Mouse (Mus musculus) bone marrow macrophage, adult 2 months (primary cell): ENCODE results near the gene Serpinb1c. TPM values are rescaled to one million over a fixed set of nuclear protein-coding genes. Genes with fewer than 3 reads are reported as not detected.

Experiments
- H3K27ac ChIP-seq: 2 replicates; pipeline ENCODE4 v1.5.1; 2012; ENCODE audit warnings: low read depth, low read length; ENCODE audit not compliant: insufficient read depth
- H3K4me1 ChIP-seq: 2 replicates; pipeline ENCODE4 v1.6.1; 2012; ENCODE audit warnings: low read length; ENCODE audit not compliant: control insufficient read depth, insufficient read depth
- H3K4me3 ChIP-seq: 2 replicates; pipeline ENCODE4 v1.5.1; 2012; ENCODE audit warnings: mild to moderate bottlenecking, low read length, moderate library complexity; ENCODE audit not compliant: insufficient read depth
- CTCF ChIP-seq: IDR thresholded peaks from 2 replicates; pipeline ENCODE4 v1.5.1; 2012; ENCODE audit warnings: low read depth, mild to moderate bottlenecking, low read length, moderate library complexity
- POLR2A ChIP-seq: IDR thresholded peaks from 2 replicates; pipeline ENCODE4 v1.6.1; 2012; ENCODE audit warnings: mild to moderate bottlenecking, low read depth, low read length, borderline replicate concordance
- polyA plus RNA-seq: library from polyadenylated mRNA; stranded (reverse); fragments of >200 nt; gene quantifications from 2 replicates; pipeline ENCODE4 v1.2.4, GENCODE M21; 2012; ENCODE audit not compliant: missing spikeins, insufficient read depth, insufficient read length

The Serpinb1c gene
- polyA plus RNA-seq, 1 experiment = 1.4 TPM

DNA sequence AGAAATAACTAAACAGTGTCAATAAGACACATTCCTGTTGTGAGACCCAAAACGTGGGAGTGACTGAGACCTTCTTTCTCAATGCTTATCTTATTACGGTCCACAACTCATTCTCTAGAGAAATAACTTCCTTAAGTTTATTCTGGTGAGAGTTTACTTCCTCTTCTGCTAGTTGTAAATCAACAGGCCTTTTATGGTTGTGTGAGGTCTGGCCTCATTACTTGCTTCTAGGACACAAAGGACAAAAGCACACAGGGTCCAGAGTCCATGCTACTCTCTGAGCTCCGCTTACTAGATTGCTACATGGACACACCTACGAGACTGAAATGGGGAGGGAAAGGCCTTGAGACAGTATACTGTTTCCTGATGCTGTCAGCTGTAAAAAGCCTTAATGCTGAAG is 48.9 kb downstream of the Serpinb1c start:
- H3K27ac ChIP-seq = no peak overlapping the region
- H3K4me3 ChIP-seq = no peak overlapping the region
- H3K4me1 ChIP-seq = peaks cover 16% of the 10 kb centered on the region
- TF ChIP-seq POLR2A (no peak), CTCF (no peak)

DNA sequence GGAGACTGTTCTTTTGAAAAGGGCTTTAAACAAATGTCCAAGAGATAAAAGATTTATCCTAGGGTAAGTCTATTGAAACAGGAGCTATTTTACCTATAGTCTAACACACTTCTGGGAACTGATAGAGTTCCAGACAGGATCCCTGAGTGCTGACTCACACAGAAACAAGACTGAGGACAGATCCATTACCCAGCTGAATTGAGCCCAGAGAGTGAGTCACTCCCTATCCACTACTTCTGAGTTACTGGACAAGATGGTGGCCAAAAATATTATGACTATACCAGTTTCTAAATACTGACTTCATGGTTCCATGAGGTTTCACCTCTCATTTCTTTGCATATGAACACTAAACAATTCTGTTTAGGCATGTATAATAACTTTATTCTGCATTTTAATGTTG is 51.8 kb downstream of the Serpinb1c start:
- H3K27ac ChIP-seq = no peak overlapping the region
- TF ChIP-seq CTCF (no peak), POLR2A (no peak)
- no peak overlapping the region for H3K4me3 ChIP-seq
- H3K4me1 ChIP-seq = peaks cover 16% of the 10 kb centered on the region

DNA sequence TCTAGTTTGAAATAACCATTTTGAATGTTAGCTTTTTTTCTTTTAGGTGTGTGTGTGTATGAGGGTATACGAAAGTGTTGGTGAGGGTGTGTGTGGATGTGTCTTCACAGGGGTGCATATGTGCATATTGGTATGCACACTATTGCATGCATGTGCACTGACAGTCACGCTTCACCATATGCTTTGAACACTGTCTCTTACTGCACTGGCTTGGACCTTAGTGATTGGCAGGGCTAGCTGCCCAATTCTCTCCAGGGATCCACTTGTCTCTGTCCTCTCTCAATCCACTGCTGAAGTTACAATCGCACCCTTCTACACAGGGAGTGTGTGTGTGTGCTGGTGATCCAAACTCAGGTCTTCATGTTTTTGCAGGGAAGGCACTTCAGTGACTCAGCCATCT is 56.7 kb downstream of the Serpinb1c start:
- Histone ChIP-seq H3K4me1 (no peaks in the 10 kb centered on the region), H3K27ac (no peak overlapping the region), H3K4me3 (no peak overlapping the region)
- no peak for TF ChIP-seq CTCF
- TF ChIP-seq POLR2A = no peak

DNA sequence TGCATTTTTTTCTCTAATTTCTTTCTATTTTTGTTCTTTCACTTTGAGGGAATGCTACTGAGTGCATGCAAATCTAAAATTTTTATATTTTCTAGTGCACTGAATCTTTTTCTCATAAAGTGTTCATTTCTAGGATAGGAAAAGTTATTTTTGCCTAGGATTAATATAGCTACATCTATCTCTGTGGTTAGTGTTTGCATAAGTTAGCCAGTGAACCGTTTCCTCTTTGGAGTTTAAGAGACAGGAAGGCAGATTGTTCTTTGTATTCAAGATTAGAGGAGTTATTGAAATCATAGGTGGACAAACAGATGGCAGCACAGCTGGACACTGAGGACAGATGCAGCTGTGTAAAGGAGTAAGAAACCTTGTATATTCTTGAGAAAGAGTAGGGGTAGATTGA is 58.7 kb downstream of the Serpinb1c start:
- TF ChIP-seq CTCF = no peak
- no peak for TF ChIP-seq POLR2A

DNA sequence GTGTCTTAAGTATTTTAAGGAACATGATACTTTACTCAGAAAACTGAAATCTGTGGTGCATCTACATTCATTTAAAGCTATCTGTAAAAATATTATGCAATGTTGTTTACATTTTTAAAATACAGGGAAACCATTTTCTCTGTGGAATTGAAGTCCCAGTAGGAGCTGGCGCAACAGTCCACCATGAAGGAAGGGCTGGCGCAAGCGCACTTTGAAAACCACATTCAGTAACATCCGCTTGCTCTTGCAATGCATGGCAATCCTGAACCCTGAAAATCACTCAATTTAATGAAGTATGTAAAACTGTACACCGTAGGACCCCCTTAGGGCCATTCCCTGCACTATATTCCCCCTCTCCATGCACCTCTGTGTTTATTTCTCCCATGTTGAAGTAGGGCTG is 63.5 kb downstream of the Serpinb1c start:
- no peak overlapping the region for H3K27ac ChIP-seq

More for the DNA sequence above, 58.7 kb downstream of the Serpinb1c start:
- Histone ChIP-seq H3K4me1 (peaks cover 3% of the 10 kb centered on the region; the same call in 1 of the 2 replicates), H3K27ac (no peak overlapping the region), H3K4me3 (no peak overlapping the region)

DNA sequence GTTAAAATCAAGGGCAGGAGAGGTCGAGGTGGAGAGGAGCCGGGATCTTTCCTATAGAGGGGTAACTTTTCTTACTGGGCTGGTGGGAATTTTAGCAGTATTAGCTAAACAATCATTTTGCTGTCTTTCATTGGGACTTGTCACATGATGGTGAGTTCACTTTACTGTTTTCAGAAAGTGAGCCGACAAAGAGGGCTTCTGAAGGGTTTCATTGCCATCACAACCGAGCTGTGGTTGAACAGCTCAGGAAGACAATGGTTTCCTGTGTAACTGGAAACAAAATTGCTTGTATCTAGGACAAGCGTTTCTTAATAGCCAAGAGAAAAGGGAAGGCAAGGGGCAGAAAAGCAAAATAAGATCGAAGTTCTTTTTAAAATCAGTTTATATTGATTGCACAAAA is 64.8 kb downstream of the Serpinb1c start:
- Histone ChIP-seq H3K27ac (no peak overlapping the region), H3K4me1 (peaks cover 19% of the 10 kb centered on the region), H3K4me3 (no peak overlapping the region)
- TF ChIP-seq POLR2A (no peak), CTCF (no peak)

More for the DNA sequence above, 63.5 kb downstream of the Serpinb1c start:
- TF ChIP-seq POLR2A (no peak), CTCF (no peak)
- H3K4me1 ChIP-seq = peaks cover 19% of the 10 kb centered on the region
- no peak overlapping the region for H3K4me3 ChIP-seq

DNA sequence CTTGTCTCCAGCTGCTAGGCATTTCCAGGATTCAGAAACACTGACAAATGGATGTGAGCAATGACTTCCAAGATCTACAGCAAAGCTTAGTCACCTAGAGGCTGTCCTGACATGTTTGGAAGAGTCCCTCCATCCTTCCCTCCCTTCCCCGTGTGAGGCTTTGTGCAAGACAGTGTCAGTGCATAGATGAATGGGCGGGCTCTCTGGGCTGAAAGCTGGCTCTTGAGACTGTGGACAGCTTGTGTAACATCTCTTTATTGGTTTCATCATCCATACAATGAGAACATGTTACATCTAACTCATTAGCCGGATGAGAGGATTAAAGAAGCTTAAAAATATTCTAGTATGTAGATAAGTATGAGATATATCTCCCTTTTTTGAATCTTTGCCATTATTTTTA is 65.2 kb downstream of the Serpinb1c start:
- TF ChIP-seq CTCF (no peak), POLR2A (no peak)
- no peak overlapping the region for H3K27ac ChIP-seq
- peaks cover 19% of the 10 kb centered on the region for H3K4me1 ChIP-seq
- no peak overlapping the region for H3K4me3 ChIP-seq

DNA sequence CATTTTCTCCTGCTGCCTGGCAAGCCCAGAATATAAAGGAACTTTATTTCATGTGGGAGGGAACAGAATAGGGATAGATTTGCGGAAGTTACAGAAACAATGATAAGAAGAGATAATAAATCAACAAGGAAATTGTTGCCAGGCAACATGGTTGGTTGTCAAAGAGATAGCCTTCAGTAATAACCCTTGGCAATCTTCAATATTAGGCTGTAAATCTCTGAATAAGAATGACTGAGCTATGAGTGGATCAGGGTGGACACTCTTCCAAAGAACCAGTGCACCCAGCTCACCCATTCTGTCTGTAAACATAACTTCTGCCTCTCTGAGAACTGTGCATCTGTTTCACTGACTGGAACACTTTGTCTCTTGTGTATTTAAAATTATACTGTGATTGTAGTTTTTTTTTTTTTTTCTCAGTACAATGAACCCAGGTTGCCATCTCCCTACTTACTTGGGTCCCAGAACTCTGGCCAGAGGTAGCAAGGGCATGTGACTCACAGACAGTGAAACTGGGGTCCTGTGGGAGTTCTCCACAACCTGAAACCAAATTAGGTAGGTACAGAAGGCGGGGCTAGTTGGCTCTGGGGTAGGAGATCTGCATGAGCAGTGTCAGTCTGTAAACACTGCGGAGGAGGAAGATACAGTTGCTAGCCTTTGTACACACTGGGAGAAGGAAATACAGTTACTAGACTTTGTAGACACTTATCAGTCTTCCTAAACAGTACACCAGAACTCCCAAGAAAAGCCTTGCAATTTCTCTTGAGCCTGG is 66.3 kb downstream of the Serpinb1c start:
- TF ChIP-seq POLR2A = no peak
- no peak for TF ChIP-seq CTCF
- Histone ChIP-seq H3K4me3 (no peak overlapping the region), H3K27ac (no peak overlapping the region), H3K4me1 (peaks cover 19% of the 10 kb centered on the region)

Other genes with a start within 250 kb of the Serpinb1c start
- 0.19 TPM in 1 of 2 replicates, not detected in the other for gene Mylk4, start 114.3 kb downstream of the Serpinb1c start, polyA plus RNA-seq
- 7.6 and 10.9 TPM in 2 replicates for gene Wrnip1, start 96.2 kb downstream of the Serpinb1c start, polyA plus RNA-seq
- not detected in 2 replicates for gene D930007J09Rik, start 95.4 kb downstream of the Serpinb1c start, polyA plus RNA-seq
- gene Serpinb1a, start 47.0 kb downstream of the Serpinb1c start, polyA plus RNA-seq = not detected in 2 replicates
- 12.3 and 12.7 TPM in 2 replicates for gene Serpinb6b, start 67.0 kb upstream of the Serpinb1c start, polyA plus RNA-seq
- gene Serpinb9, start 105.0 kb upstream of the Serpinb1c start, polyA plus RNA-seq = 6.6 and 7.4 TPM in 2 replicates
- gene Serpinb9b, start 129.2 kb upstream of the Serpinb1c start, polyA plus RNA-seq = 0.44 TPM in 1 of 2 replicates, not detected in the other
- gene Serpinb1b, start 180.4 kb upstream of the Serpinb1c start, polyA plus RNA-seq = 0.60 TPM in 1 of 2 replicates, not detected in the other